8 mouse cellular contexts compared by ENCODE assay signal in the genomic region with DNA sequence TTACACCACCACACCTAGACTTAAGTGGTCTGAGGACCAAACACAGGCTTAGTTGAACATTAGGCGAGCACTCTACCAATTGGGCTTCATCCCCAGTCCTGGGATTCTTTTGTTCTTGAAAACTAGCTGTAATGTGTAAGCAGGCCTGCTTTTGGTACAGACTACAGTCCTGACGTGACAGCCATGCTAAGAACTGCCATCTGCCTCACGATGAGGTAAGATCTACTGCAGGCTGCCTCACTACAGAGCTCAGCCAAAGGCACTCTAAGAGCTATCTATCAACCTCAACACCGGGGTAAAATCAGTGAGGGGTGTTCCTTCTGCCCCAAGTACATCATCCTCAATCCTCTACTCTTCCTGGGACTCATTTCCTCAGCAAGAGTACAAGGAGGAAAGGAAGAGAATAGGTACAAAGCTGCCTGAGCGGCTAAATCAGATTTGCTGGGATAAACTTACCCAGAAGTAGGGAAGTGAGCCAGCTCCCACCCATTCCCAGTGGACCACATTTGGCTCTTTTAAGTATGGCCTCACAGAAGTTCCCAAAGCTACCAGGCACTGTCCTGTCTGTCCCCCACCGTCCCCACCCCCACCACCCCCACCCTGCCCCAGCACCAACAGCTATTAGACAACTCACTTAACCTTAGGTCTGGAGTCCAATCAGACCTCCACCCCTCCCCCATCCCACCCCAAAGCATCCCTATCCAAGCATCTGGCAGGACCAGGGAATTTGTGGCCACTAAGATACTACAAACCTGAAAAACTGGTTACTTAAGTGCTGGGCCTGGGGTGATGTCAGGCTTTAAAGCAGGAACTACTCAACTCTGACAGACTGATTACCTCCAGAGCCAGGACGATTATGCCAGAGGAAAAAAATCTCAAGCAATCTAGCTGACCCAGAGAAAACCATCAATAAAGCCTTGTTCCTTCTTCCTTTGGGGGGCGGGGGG. TPM values are rescaled to one million over a fixed set of nuclear protein-coding genes. Genes with fewer than 3 reads are reported as not detected.
DNase-seq lines count a peak whose midpoint lies in the region; ATAC-seq and TF ChIP-seq lines count a peak whose summit lies in the region.

No protein-coding gene starts in this region.

- no peak overlapping the region for H3K4me3 ChIP-seq in layer of hippocampus, adult 2 months
- peak overlapping the region; percentile 21; the same call in 1 of the 2 replicates for H3K4me3 ChIP-seq in embryonic facial prominence, embryonic 10.5 days
- no peak overlapping the region for H3K4me3 ChIP-seq in intestine, embryonic 14.5 days (ENCODE audit: low read depth, low read length)
- no peak overlapping the region for H3K4me3 ChIP-seq in lung, embryonic 16.5 days (ENCODE audit: low read length)

- peaks cover 2% of the 10 kb centered on the region; the same call in 1 of the 2 replicates for H3K9me3 ChIP-seq in embryonic facial prominence, embryonic 10.5 days
- H3K9me3 ChIP-seq in intestine, embryonic 14.5 days (ENCODE audit: control insufficient read depth, low read length), result peaks cover 2% of the 10 kb centered on the region; the same call in 1 of the 2 replicates
- no peaks in the 10 kb centered on the region for H3K9me3 ChIP-seq in lung, embryonic 16.5 days (ENCODE audit: control insufficient read depth, low read length)

- no peaks in the 10 kb centered on the region for H3K27me3 ChIP-seq in embryonic facial prominence, embryonic 10.5 days (replicated peaks; ENCODE audit: low read depth, poor library complexity, severe bottlenecking)
- H3K27me3 ChIP-seq in intestine, embryonic 14.5 days (replicated peaks; ENCODE audit: control insufficient read depth, insufficient read depth, low read length), result no peaks in the 10 kb centered on the region
- H3K27me3 ChIP-seq in lung, embryonic 16.5 days (ENCODE audit: control insufficient read depth, insufficient read depth, low read depth, low read length), result no peaks in the 10 kb centered on the region

- peak in 1 of 2 experiments; percentile 44 for DNase-seq in layer of hippocampus, adult 2 months (ENCODE audit: low spot score in 2 of 2)
- DNase-seq in layer of hippocampus, adult 8-10 months (ENCODE audit: low spot score in 2 of 2), result no peak
- peak; percentile 71 for DNase-seq in embryonic facial prominence, embryonic 10.5 days (ENCODE audit: low spot score)
- DNase-seq in intestine, embryonic 14.5 days (ENCODE audit: low spot score), result no peak
- no peak for DNase-seq in layer of hippocampus, adult 9-10 months (ENCODE audit: low spot score)
- no peak for DNase-seq in urinary bladder, postnatal 25 days (ENCODE audit: low spot score)

- no peak overlapping the region for H3K9ac ChIP-seq in intestine, embryonic 14.5 days (ENCODE audit: low read length)
- H3K9ac ChIP-seq in lung, embryonic 16.5 days (ENCODE audit: low read length), result no peak overlapping the region; the same call in 1 of the 2 replicates

- no peak for TF ChIP-seq CTCF in layer of hippocampus, adult 2 months (conservative IDR thresholded peaks at IDR 0.05)

- ATAC-seq in intestine, embryonic 14.5 days (replicated peaks; ENCODE audit: low FRiP score, low TSS enrichment, low read depth), result peak; percentile 76
- ATAC-seq in lung, embryonic 16.5 days (ENCODE audit: low read depth), result peak; percentile 77
- no peak for ATAC-seq in megakaryocyte-erythroid progenitor cell, adult 5-6 weeks (replicated peaks; ENCODE audit: low FRiP score, low TSS enrichment, poor library complexity, severe bottlenecking)

- H3K36me3 ChIP-seq in embryonic facial prominence, embryonic 10.5 days (replicated peaks), result peaks cover 42% of the 10 kb centered on the region
- H3K36me3 ChIP-seq in intestine, embryonic 14.5 days (ENCODE audit: control insufficient read depth, insufficient read depth, low read length), result peaks cover 50% of the 10 kb centered on the region
- H3K36me3 ChIP-seq in lung, embryonic 16.5 days (ENCODE audit: control insufficient read depth, insufficient read depth, low read length), result peaks cover 26% of the 10 kb centered on the region

- no peak overlapping the region for H3K4me2 ChIP-seq in intestine, embryonic 14.5 days (ENCODE audit: low read length)
- H3K4me2 ChIP-seq in lung, embryonic 16.5 days (ENCODE audit: low read depth, low read length), result peak overlapping the region; percentile 38

- H3K4me1 ChIP-seq in embryonic facial prominence, embryonic 10.5 days, result peaks cover 66% of the 10 kb centered on the region
- H3K4me1 ChIP-seq in intestine, embryonic 14.5 days (replicated peaks; ENCODE audit: control insufficient read depth, insufficient read depth, low read length), result peaks cover 61% of the 10 kb centered on the region
- peaks cover 73% of the 10 kb centered on the region for H3K4me1 ChIP-seq in lung, embryonic 16.5 days (replicated peaks; ENCODE audit: control insufficient read depth, insufficient read depth, low read length)

- WGBS in embryonic facial prominence, embryonic 10.5 days, result 36% methylated on average over 8 of the region's 8 CpGs
- 14% methylated on average over 8 of the region's 8 CpGs for WGBS in intestine, embryonic 14.5 days
- WGBS in lung, embryonic 16.5 days, result 20% methylated on average over 8 of the region's 8 CpGs

- peak overlapping the region; percentile 29; the same call in 1 of the 2 replicates for H3K27ac ChIP-seq in layer of hippocampus, adult 2 months
- H3K27ac ChIP-seq in embryonic facial prominence, embryonic 10.5 days (replicated peaks), result peak overlapping the region; percentile 70
- peak overlapping the region; percentile 54 for H3K27ac ChIP-seq in intestine, embryonic 14.5 days (ENCODE audit: low read depth)
- H3K27ac ChIP-seq in lung, embryonic 16.5 days (ENCODE audit: low read length), result peak overlapping the region; percentile 84

RNA-seq across cellular contexts. Expression of a gene that starts 19.8 kb away (rescaled TPM):
- 10 to 100 TPM; 27.9 to 30.3 TPM for total RNA-seq in layer of hippocampus, adult 2 months (2021)
- 10 to 100 TPM; 26.5 to 31.7 (median 27.7) TPM for total RNA-seq in layer of hippocampus, adult 8-10 months (2022)
- polyA plus RNA-seq in embryonic facial prominence, embryonic 10.5 days (2016; fragmentation: Nextera tagmentation; extraction: Ambion mirVana), result 25.9 and 27.2 TPM in 2 replicates
- 52.3 and 52.8 TPM in 2 replicates for polyA plus RNA-seq in intestine, embryonic 14.5 days (2014; fragmentation: Nextera tagmentation; extraction: Ambion mirVana)
- polyA plus RNA-seq in lung, embryonic 16.5 days (2015; fragmentation: Nextera tagmentation; extraction: Ambion mirVana), result 59.0 and 64.4 TPM in 2 replicates
- total RNA-seq in megakaryocyte-erythroid progenitor cell, adult 5-6 weeks (2014; fragmentation: Nextera tagmentation), result 10.2 and 14.0 TPM in 2 replicates
- total RNA-seq in megakaryocyte-erythroid progenitor cell, adult 5-6 weeks (2017), result 15.3 and 19.7 TPM in 2 replicates

Comparison
In these comparisons a context has a peak if more than half of its experiments do, and no peak if none do; other contexts are left out.
1. H3K27ac ChIP-seq: peak in every context shown above with its lines; median percentile 84 in lung, embryonic 16.5 days; 70 in embryonic facial prominence, embryonic 10.5 days; 54 in intestine, embryonic 14.5 days; 29 in layer of hippocampus, adult 2 months.